8 mouse cellular contexts compared by ENCODE assay signal in genomic region chr8:112571337-112571904, GRCm38 (mm10). TPM values are rescaled to one million over a fixed set of nuclear protein-coding genes. Genes with fewer than 3 reads are reported as not detected.
DNase-seq lines count a peak whose midpoint lies in the region; ATAC-seq and TF ChIP-seq lines count a peak whose summit lies in the region.

No protein-coding gene starts in this region.

- 12% methylated on average over 9 of the region's 9 CpGs for WGBS in hindbrain, embryonic 13.5 days
- 19% methylated on average over 9 of the region's 9 CpGs for WGBS in neural tube, embryonic 13.5 days

- no peaks in the 10 kb centered on the region for H3K36me3 ChIP-seq in hindbrain, embryonic 13.5 days
- no peaks in the 10 kb centered on the region for H3K36me3 ChIP-seq in neural tube, embryonic 13.5 days

- H3K4me2 ChIP-seq in hindbrain, embryonic 13.5 days = peak overlapping the region; percentile 68
- H3K4me2 ChIP-seq in neural tube, embryonic 13.5 days = peak overlapping the region; percentile 59

- peak overlapping the region; percentile 6; the same call in 1 of the 2 replicates for H3K4me3 ChIP-seq in cortical plate, adult 2 months (ENCODE audit: insufficient read depth, low read length)
- H3K4me3 ChIP-seq in hindbrain, embryonic 13.5 days = peak overlapping the region; percentile 61
- H3K4me3 ChIP-seq in neural tube, embryonic 13.5 days = peak overlapping the region; percentile 51

- H3K4me1 ChIP-seq in cortical plate, adult 2 months (ENCODE audit: control insufficient read depth, insufficient read depth, low read length) = 0 out of 2 replicates have a peak, but pooled peaks cover 2% of the 10 kb centered on the region
- peaks cover 4% of the 10 kb centered on the region for H3K4me1 ChIP-seq in hindbrain, embryonic 13.5 days (replicated peaks)
- H3K4me1 ChIP-seq in neural tube, embryonic 13.5 days (replicated peaks) = peaks cover 30% of the 10 kb centered on the region

- peak; percentile 75 for TF ChIP-seq CTCF in Patski (IDR thresholded peaks at IDR 0.05)
- TF ChIP-seq CTCF in cortical plate, adult 2 months (IDR thresholded peaks at IDR 0.05; ENCODE audit: extremely low read depth, insufficient read depth, low read length) = peak; percentile 93

- POLR2A ChIA-PET in Patski (lab: Charles Lee) = no interaction called here

- CTCF ChIA-PET in Patski (lab: Charles Lee) = interaction anchor here (1.0 to 1.3 kb wide), 2 partner anchors 31 to 401 kb away, joined by 3 read pairs; no protein-coding TSS in a partner anchor

- peak overlapping the region; percentile 35; the same call in 1 of the 2 replicates for H3K9ac ChIP-seq in hindbrain, embryonic 13.5 days
- peak overlapping the region; percentile 47 for H3K9ac ChIP-seq in neural tube, embryonic 13.5 days

- peaks cover 24% of the 10 kb centered on the region for H3K27me3 ChIP-seq in Patski
- no peaks in the 10 kb centered on the region for H3K27me3 ChIP-seq in hindbrain, embryonic 13.5 days
- no peaks in the 10 kb centered on the region for H3K27me3 ChIP-seq in neural tube, embryonic 13.5 days

- H3K27ac ChIP-seq in cortical plate, adult 2 months (ENCODE audit: insufficient read depth, low read length) = no peak overlapping the region
- no peak overlapping the region for H3K27ac ChIP-seq in hindbrain, embryonic 13.5 days
- H3K27ac ChIP-seq in neural tube, embryonic 13.5 days (replicated peaks) = 0 out of 2 replicates have a peak overlapping the region, but pooled peaks have one; percentile 28

- in situ Hi-C loops in Patski (cut with MboI; ENCODE audit: low pct_unique_long_range_greater_than_20kb) = loop anchor here (5.0 to 25.0 kb wide), 2 partner anchors 401 to 1016 kb away; no protein-coding TSS in a partner anchor

- ATAC-seq in Patski = peak; percentile 69
- no peak for ATAC-seq in hindbrain, embryonic 13.5 days (ENCODE audit: low FRiP score)
- no peak for ATAC-seq in neural tube, embryonic 13.5 days (ENCODE audit: low read depth)

- no peak for TF ChIP-seq POLR2A in cortical plate, adult 2 months (IDR thresholded peaks at IDR 0.05; ENCODE audit: extremely low read depth, insufficient read depth, low read length)

- H3K9me3 ChIP-seq in hindbrain, embryonic 13.5 days = no peaks in the 10 kb centered on the region
- no peaks in the 10 kb centered on the region for H3K9me3 ChIP-seq in neural tube, embryonic 13.5 days

- peak; percentile 25 for DNase-seq in 3T3-L1 (ENCODE audit: low read depth, low spot score)
- DNase-seq in Patski (ENCODE audit: low read depth, low spot score) = no peak
- peak; percentile 56 to 69 for DNase-seq in layer of hippocampus, postnatal 14 days (ENCODE audit: low spot score in 2 of 2)
- no peak for DNase-seq in T-cell, adult 2 months (ENCODE audit: low spot score)
- DNase-seq in urinary bladder, postnatal 10 days (ENCODE audit: low spot score) = no peak

RNA-seq across cellular contexts. Expression of gene Cntnap4, which starts 1.6 kb away (rescaled TPM):
- polyA plus RNA-seq in Patski (2021) = not detected
- 7.9 and 8.8 TPM in 2 replicates for polyA plus RNA-seq in cortical plate, adult 2 months (2012; rRNA removed)
- polyA plus RNA-seq in hindbrain, embryonic 13.5 days (2015; fragmentation: Nextera tagmentation; extraction: Ambion mirVana) = 13.3 and 15.5 TPM in 2 replicates
- total RNA-seq in layer of hippocampus, postnatal 14 days (2021) = 10 to 100 TPM; 15.4 to 17.2 TPM
- 11.1 and 12.6 TPM in 2 replicates for polyA plus RNA-seq in neural tube, embryonic 13.5 days (2015; fragmentation: Nextera tagmentation; extraction: Ambion mirVana)

Comparison
In these comparisons a context has a peak if more than half of its experiments do, and no peak if none do; other contexts are left out.
1. DNase-seq: peak in 3T3-L1 (single experiment) and layer of hippocampus, postnatal 14 days (2 of 2); none in Patski (single experiment), T-cell, adult 2 months (single experiment) and urinary bladder, postnatal 10 days (single experiment).
2. H3K4me3 ChIP-seq: peak in every context shown above with its lines; median percentile 61 in hindbrain, embryonic 13.5 days; 51 in neural tube, embryonic 13.5 days; 6 in cortical plate, adult 2 months.